Mouse (Mus musculus) embryonic stem cell, embryonic (primary cell): ENCODE measurements around the gene Lrba.

Experiments
- CTCF ChIA-PET, 4 experiments: fragments of 300-600 bp in 2 of 4; fragments of 350-600 bp in 2 of 4; sonication (Branson Sonifier 250); formaldehyde crosslinking; loops; one replicate each; lab custom pipeline; 2022; ENCODE audit warnings: inconsistent platforms in 2 of 4; lab: Charles Lee
- POLR2A ChIA-PET, 4 experiments: fragments of 300-600 bp in 2 of 4; fragments of 350-600 bp in 2 of 4; sonication (Branson Sonifier 250); formaldehyde crosslinking; loops; one replicate each; lab custom pipeline; 2022; ENCODE audit warnings: antibody characterized with exemption in 4 of 4, inconsistent platforms in 1 of 4; lab: Charles Lee

Gene Lrba

DNA sequence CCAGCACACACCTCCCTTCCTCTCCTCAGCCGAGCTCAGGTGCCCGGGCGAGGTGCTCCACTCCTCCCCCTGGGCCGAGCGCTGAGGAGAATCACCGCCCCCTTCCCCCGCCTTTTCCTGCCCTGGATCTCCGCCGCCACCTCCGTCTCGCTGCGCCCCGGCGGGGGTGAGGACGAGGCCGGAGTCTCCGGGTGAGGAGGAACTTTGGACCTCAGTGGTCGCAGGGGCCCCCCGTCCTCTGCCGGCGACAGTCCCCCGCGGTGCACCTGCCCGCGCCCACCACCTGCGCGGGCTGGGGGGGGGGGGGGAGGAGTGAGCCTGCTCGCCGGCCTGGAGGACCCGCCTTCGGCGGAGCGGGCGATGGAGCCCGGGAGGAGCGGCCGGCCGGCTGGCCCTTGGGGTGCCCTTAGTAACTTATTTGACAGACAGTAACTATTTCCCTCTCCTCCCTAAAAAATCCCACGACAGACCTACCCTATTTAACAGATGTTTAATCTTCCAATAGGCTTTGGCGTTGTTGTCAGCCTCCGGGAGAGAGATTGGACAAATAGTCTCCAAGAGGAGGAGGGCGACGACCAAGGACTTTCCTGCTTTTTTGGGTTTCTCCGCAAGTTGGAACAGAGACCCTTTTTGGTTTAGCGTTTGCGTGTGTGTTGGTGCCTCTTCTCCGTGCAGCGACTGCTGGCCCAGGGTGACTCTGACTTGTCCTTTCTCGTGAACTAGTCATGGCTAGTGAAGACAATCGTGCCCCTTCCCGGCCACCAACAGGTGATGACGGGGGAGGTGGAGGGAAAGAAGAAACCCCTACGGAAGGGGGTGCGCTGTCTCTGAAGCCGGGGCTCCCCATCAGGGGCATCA is at the start of gene Lrba:
Gene Lrba, plus strand, starts transcription at position 117 of the 858 bp plus-strand sequence.
- POLR2A ChIA-PET = interaction anchor here in 3 of 4 experiments (0.5 to 1.9 kb wide), 16 partner anchors 9 to 781 kb away, joined by 3 to 11 read pairs (median 4); partner anchors contain the start of gene Rps3a1 (in 2 of the 3)
- CTCF ChIA-PET = interaction anchor here in 1 of 4 experiments (1.4 kb wide), 1 partner anchor 43 kb away, joined by 4 read pairs; no protein-coding TSS in a partner anchor

DNA sequence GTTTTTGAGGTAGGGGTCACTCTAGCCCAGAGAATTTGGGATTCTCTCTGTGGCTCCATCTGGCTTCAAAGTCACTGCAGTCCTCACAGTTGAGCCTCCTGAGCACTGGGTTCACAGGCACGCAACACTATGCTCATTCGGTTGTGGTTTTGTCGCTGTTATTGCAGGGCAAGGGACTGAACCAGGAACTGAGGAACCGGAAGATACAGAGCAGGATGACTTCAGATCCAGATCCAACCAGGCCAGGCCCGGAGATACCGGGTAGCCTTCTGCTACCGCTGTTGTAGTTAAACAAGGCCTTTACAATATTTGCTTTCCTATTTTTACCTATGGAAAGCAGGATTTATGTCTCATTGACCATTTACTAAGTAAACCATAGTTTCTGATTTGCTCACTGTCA is 44.8 kb upstream of the Lrba start:
- ChIA-PET POLR2A (interaction anchor here in 1 of 4 experiments (0.6 kb wide), 2 partner anchors 106 to 135 kb away, joined by 3 read pairs; no protein-coding TSS in a partner anchor), CTCF (no interaction called here)

DNA sequence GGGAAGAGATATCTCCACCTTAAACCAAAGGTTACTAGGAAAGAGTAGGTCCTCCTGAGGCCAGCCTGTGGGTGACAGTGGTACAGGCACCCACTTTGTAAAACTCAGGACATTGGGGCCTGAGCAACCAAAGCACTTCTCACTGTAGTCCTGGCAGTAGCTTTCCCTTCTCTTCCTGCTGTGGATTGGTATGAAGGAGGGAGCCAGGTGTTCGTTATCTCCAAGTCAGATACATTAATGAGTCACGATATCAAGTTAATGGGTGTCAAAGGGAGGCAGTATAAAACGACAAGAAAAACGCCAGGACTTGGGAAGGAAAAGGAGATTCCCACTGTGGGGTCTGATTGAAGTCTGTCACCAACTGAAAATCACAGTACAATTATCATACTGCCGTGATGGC is 43.4 kb upstream of the Lrba start:
- POLR2A ChIA-PET = interaction anchor here in 1 of 4 experiments (0.6 to 0.7 kb wide), 2 partner anchors 11 to 1581 kb away, joined by 3 read pairs; no protein-coding TSS in a partner anchor

DNA sequence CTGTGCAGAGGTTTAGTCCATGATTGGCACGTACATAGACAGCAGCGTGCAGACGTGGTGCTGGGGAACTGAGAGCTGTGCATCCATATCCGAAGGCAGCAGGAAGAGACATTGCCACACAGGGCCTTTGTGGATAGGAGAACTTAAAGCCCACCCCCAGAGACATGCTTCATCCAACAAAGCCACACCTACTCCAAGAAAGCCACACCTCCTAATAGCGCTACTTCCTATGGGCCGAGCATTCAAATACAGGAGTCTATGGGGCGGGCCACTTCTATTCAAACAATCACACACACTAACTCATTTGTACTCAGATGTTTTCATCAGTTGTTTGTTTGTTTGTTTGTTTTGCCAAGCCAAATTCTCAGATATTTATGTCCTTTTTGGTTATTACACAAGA is 39.9 kb upstream of the Lrba start:
- ChIA-PET CTCF (no interaction called here), POLR2A (interaction anchor here in 3 of 4 experiments (0.7 to 1.7 kb wide), 4 partner anchors 10 to 44 kb away, joined by 3 to 5 read pairs (median 4); partner anchors contain the start of gene Lrba (in 1 of the 3))

More for the DNA sequence above, 43.4 kb upstream of the Lrba start:
- CTCF ChIA-PET = interaction anchor here in 1 of 4 experiments (0.6 kb wide), 1 partner anchor 17 kb away, joined by 3 read pairs; no protein-coding TSS in a partner anchor

DNA sequence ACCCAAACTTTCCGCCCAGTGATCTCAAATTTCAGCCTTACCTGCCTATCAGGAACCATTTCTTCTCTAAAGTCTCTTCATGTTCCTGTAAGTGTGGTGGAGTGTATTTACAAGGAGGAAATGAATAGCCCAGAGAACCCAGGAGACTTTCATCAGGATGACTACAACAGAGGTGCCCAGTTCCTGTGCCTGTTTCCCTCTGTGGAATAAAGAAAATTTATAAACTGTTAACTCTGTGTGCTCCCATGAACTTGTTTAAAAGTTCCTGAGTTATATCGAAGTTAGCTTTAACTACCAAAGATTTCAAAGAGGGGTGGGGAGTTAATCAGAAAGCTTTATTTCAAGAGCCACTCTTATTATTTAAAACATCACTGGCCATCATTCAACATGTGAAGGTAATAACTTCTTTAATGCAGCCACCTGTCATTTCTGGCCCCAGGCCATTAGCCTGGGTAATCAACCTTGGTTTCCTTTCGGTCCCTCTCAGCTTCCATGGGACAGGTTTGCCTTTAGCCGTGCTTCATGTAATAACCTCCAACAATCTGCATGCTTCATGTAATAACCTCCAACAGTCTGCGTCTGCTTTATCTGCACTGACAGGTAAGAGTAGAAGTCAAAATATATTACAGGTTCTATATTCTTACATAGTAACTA is 36.6 kb upstream of the Lrba start:
- CTCF ChIA-PET = no interaction called here
- POLR2A ChIA-PET = interaction anchor here in 1 of 4 experiments (1.8 kb wide), 1 partner anchor 14 kb away, joined by 3 read pairs; no protein-coding TSS in a partner anchor

DNA sequence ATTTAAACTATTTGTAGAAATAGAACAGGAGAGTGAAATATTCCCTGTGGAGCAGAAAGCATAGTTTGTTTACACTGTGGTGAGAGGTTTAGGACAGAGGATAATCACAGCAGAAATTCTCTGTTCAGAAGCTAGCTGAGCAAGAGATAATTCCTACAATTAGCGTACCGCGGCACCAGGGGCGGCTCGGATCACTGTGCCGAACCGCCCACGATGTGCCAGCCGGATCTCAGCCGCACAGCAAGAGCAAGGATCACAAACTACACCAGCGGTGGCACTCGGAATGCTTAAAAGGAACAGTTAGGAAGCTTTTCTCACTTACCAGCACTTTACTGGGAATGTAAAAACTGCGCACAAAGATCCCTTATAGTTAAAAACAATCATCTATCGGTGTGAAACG is 28.5 kb upstream of the Lrba start:
- ChIA-PET POLR2A (interaction anchor here in 1 of 4 experiments (0.7 kb wide), 1 partner anchor 193 kb away, joined by 3 read pairs; no protein-coding TSS in a partner anchor), CTCF (no interaction called here)

DNA sequence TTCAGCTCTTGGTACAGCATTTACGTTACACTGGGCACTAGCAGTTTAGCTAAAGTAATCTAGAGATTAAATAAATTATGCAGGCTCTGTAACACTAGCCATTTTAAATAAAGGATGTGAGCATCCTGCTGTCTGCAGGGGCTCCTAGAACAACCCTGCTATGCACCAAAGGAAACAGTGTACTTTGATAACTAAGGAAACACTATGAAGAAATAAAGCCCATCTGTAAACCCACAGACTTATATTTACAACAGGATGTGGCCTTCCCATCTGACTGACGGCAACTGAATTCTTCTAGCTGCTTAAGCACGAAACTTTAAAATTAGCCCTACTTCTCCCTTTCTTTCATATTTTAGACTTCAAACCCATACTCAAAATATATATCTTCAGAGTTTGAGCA is 28.0 kb upstream of the Lrba start:
- ChIA-PET CTCF (no interaction called here), POLR2A (no interaction called here)

DNA sequence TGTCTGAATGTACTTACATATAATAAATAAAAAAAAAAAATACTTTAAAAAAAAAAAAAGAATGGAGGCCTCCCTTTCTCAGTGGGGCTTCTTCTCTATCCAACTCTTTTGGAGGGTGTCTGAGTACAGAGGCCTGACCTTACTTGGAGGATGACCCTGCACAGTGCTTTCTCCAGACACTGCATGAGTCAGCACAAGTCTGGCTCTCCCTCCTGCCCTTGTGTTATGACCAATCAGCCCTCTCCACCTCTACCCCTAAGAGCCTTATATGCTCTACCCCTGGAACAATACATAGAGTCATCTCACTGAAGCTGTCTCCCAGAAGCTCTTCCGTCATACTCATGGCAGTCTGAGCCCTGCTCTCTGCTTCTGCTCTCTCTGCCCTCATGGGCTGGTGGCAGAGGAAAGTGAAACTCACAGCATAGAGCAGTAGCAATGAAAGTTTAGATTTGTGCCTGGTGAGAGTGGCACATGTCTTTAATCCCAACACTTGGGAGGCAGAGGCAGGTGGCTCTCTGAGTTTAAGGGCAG is 22.8 kb upstream of the Lrba start:
- POLR2A ChIA-PET = interaction anchor here in 2 of 4 experiments (0.7 to 1.1 kb wide), 3 partner anchors 14 to 59 kb away, joined by 3 to 4 read pairs (median 3); partner anchors contain the start of genes Lrba (in 1 of the 2) and Rps3a1 (in 1 of the 2)
- CTCF ChIA-PET = interaction anchor here in 1 of 4 experiments (0.6 kb wide), 1 partner anchor 719 kb away, joined by 3 read pairs; the partner anchor contains the start of gene Dclk2

DNA sequence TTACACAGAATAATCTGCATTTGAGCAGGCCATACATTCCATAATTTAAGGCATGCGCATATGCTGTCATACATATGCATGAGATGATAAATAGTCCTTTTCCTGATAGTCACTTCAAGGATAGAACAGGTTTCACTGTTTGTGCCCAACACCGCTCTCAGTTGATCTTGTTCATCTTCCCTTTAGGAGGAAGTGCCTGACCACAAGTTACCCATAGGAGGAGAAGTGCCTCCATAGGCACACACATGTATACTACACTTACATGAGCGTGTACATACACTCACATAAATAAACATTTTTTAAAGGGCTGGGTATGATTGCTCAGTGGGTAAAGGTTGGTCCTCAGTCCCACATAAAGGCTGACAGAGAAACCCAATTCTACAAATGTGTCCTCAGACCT is 22.0 kb upstream of the Lrba start:
- ChIA-PET CTCF (no interaction called here), POLR2A (interaction anchor here in 2 of 4 experiments (0.7 to 1.1 kb wide), 3 partner anchors 15 to 60 kb away, joined by 3 to 4 read pairs (median 3); partner anchors contain the start of genes Lrba (in 1 of the 2) and Rps3a1 (in 1 of the 2))

DNA sequence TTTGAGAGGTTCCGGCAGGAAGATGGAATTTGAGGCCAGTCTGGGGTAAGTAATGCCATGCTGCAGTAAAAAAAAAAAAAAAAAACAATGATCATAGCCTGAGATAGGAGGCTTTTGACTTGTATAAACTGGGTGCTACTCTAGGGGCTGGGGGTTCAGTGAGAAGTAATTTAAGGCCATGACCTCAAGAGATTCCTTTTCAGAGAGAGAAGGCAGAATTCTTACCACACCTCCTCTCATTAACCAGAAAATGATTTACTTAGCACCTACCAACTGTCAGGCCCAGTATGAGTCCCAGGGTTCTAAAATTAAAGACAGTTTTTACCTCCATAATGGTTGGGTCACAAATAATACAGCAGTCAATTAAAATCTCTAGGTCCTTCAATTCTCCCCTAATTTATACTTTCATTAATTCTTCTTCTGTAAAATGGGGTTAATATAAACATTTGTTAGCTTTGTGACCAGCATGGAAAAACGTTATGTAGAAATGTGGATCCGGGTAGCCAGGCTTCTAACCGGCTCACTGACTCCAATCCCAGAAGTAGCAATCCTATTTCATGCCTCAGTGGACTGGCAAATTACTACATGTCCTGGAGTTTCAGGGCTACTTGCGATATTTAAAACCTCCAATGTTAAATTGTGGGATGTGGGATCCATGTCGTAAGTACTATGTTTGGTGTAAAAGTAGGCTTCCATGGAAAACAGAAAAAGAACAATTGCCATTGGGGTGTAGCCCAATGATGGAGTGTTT is 19.7 kb upstream of the Lrba start:
- ChIA-PET POLR2A (no interaction called here), CTCF (no interaction called here)

DNA sequence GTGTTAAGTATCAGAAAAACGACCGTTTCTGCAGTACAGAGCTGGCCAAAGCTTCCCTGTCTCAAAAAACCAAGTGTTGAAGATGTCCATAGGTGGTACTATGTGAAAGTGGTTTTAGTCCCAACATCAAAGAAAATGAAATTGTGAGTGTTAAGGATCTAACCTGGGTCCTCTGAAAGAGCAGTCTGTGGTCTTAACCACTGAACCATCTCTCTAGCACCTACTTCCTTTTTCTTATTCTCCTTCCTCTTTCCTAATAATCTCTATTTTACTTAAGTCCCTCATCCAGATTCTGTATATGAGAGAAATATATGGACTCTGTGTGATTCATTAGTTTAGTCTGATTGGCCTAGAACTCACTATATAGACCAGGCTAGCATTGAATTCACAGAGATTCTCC is 17.9 kb upstream of the Lrba start:
- ChIA-PET CTCF (no interaction called here), POLR2A (interaction anchor here in 1 of 4 experiments (0.9 kb wide), 1 partner anchor 64 kb away, joined by 4 read pairs; the partner anchor contains the start of gene Rps3a1)

DNA sequence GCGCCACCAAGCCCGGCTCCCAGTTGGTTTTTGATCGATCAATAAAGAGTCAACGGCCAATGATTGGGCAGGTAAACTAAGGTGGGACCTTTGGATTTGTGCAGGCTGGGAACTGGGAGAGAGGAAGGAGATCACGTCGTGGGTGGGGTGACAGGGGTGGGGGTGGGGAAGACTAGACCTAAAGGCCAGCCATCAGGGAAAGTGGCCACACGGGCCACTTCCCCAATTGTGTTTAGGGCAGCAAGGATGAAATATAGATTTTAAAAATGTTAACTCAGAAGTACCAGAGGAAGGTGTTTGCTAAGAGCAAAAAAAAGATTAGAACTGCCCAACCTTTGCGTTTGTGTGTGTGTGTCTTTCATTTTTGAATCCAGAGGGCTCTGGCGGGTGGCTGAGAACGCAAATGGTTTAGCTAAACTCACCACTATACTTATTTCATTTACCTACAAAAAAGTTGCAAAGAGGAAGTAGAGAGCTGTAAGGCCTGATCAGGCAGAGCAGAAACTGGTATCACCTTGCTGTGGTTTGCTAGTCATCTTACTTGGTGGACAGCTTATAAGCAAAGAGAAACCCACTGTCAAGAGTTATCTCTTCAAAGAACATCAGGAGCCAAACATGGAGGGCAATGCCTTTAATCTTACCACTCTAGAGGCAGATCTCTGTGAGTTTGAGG is 14.1 kb upstream of the Lrba start:
- ChIA-PET CTCF (interaction anchor here in 1 of 4 experiments (0.7 kb wide), 1 partner anchor 1577 kb away, joined by 3 read pairs; no protein-coding TSS in a partner anchor), POLR2A (interaction anchor here in 1 of 4 experiments (0.7 kb wide), 1 partner anchor 70 kb away, joined by 3 read pairs; no protein-coding TSS in a partner anchor)

DNA sequence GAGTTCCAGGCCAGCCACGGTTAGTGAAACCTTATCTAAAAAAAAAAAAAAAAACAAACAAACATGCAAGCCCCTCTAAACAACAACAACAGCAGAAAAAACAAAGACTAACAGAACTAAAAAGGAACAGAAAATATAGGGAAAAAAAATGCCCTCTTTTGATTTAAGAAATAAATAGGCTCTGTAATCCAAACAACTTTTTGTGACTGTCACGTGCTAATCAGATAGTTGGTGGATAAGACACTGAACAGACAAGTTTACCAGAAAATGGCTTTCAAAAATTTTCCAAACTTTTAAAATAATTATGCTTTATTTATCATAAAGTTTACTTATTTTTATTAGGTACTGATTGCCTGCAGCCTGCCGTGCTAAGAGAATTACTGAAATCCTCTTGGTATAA is 13.5 kb upstream of the Lrba start:
- CTCF ChIA-PET = no interaction called here
- POLR2A ChIA-PET = interaction anchor here in 2 of 4 experiments (0.6 to 0.7 kb wide), 2 partner anchors 32 to 69 kb away, joined by 3 to 4 read pairs; no protein-coding TSS in a partner anchor

DNA sequence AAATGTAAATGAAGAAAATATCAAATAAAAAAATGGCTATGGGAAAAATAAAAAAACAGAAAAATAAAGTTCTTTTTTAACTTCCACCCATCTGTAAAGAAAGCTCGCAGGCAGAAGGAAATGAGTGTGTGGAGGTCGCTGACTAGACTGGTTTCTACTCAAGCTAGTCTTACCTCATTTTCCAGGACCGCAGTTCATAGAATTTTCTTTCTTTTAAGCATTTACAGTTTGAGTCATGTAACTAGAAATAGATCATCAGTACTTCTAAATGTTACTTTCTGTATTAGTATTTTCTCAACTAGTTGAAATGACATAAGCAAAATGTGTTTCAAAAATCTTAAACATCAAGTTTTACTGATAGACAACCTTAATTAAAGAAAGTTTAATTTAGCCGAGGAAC is 10.2 kb upstream of the Lrba start:
- POLR2A ChIA-PET = interaction anchor here in 2 of 4 experiments (1.1 to 1.6 kb wide), 2 partner anchors 10 to 72 kb away, joined by 3 to 5 read pairs; partner anchors contain the start of genes Lrba (in 1 of the 2) and Rps3a1 (in 1 of the 2)
- CTCF ChIA-PET = no interaction called here

DNA sequence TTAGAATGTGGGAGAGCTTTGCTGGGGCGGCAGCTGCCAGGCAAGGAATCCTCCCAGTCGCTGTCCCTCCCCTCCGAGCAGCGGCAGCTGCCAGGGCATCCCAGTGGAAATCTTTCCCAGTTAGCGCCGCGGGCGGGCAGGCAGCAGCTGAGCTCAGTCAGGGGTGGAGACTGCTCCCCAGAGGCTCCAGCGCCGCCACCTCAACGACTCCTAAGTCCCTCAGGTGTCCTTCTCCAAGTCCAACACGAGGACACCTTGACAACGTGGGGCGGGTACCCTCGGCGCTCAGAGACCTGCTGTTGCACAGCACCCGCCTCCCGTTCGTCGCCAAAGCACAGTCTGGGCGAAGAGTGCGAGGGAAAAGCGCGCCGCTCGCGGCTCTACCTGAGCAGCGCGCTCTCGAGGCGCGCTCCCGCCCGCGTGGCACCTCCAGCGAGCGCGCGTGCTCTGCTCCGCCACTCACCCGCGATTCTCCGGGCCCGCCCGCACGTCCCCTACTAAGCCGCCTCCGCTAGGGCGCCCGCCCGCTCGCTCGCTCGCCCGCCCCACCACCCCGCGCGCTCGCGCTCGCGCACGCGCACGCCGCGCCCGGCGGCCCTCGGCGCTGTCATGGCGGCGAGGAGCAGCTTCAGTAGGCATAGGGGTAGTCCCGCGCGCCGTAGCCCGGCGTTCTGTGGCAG is 706 bp upstream of the Lrba start:
- ChIA-PET POLR2A (interaction anchor here in 3 of 4 experiments (0.5 to 1.9 kb wide), 21 partner anchors 9 to 780 kb away, joined by 3 to 11 read pairs (median 4); partner anchors contain the start of gene Rps3a1 (in 2 of the 3)), CTCF (interaction anchor here in 1 of 4 experiments (0.7 to 1.4 kb wide), 2 partner anchors 44 to 680 kb away, joined by 4 to 7 read pairs; no protein-coding TSS in a partner anchor)

DNA sequence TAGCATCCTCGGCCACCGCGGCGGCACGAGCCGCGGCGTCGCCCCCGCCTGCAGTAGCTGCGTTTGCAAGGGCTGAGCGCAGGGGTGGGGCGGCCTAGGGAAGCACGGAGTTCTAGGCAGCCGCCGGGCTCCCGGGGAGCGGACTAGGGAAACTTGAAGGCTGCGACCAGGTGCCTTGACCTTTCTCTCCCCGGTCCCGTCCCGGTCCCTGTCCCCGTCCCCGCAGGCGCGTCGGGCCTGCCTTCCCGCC is 241 bp upstream of the Lrba start:
- CTCF ChIA-PET = interaction anchor here in 1 of 4 experiments (1.4 kb wide), 1 partner anchor 44 kb away, joined by 4 read pairs; no protein-coding TSS in a partner anchor
- POLR2A ChIA-PET = interaction anchor here in 3 of 4 experiments (0.5 to 1.9 kb wide), 17 partner anchors 9 to 780 kb away, joined by 3 to 11 read pairs (median 4); partner anchors contain the start of gene Rps3a1 (in 2 of the 3)
